Mouse (Mus musculus) liver, embryonic 14.5 days (tissue): Measurements from ENCODE around the gene Sept11. TPM values are rescaled to one million over a fixed set of nuclear protein-coding genes. Genes with fewer than 3 reads are reported as not detected.

ENCODE experiments used
- ATAC-seq: fragments of 200-750 bp; cut with Nextera tagmentation; 2 replicates; pipeline ENCODE4 v1.8.0; 2017; ENCODE audit warnings: moderate number of reproducible peaks, mild to moderate bottlenecking, moderate library complexity; ENCODE audit not compliant: insufficient read depth
- DNase-seq, 3 experiments: peaks; one replicate each; pipeline ENCODE4 v3.0.0-alpha.2; 2012 to 2013; ENCODE audit warnings: low read depth in 3 of 3, low spot score in 3 of 3
- H3K27ac ChIP-seq: fragments of 300-500 bp; sonication (generic); 2 replicates; pipeline ENCODE4 v1.5.1; 2014; ENCODE audit warnings: moderate library complexity, mild to moderate bottlenecking, control low read depth, inconsistent platforms
- H3K27me3 ChIP-seq: fragments of 300-500 bp; sonication (generic); 2 replicates; pipeline ENCODE4 v1.6.1; 2014; ENCODE audit warnings: mild to moderate bottlenecking, low read length, moderate library complexity; ENCODE audit not compliant: control insufficient read depth, insufficient read depth
- H3K36me3 ChIP-seq: fragments of 300-500 bp; sonication (generic); replicated peaks from 2 replicates; pipeline ENCODE4 v1.6.1; 2014; ENCODE audit warnings: low read depth; ENCODE audit not compliant: control insufficient read depth, insufficient read depth
- H3K4me1 ChIP-seq, 2 experiments: fragments of 200-500 bp in 1 of 2; fragments of 300-500 bp in 1 of 2; sonication (generic) in 1 of 2; replicated peaks; 2 replicates each; pipeline ENCODE4 v1.6.1; 2012 to 2014; ENCODE audit warnings: antibody characterized with exemption in 1 of 2, inconsistent platforms in 1 of 2, low read length in 1 of 2; ENCODE audit not compliant: control insufficient read depth in 2 of 2, insufficient read depth in 2 of 2
- H3K4me2 ChIP-seq: fragments of 300-500 bp; sonication (generic); 2 replicates; pipeline ENCODE4 v1.6.1; 2014; ENCODE audit warnings: low read depth, mild to moderate bottlenecking, control low read depth, moderate library complexity
- H3K4me3 ChIP-seq, 2 experiments: fragments of 200-500 bp in 1 of 2; fragments of 300-500 bp in 1 of 2; sonication (generic) in 1 of 2; 2 replicates each; pipeline ENCODE4 v1.5.1; 2012 to 2014; ENCODE audit warnings: low read depth in 2 of 2, low read length in 2 of 2, mild to moderate bottlenecking in 2 of 2, control low read depth in 1 of 2, inconsistent platforms in 1 of 2, moderate library complexity in 1 of 2; ENCODE audit not compliant: insufficient read depth in 1 of 2
- H3K9ac ChIP-seq: fragments of 300-500 bp; sonication (generic); replicated peaks from 2 replicates; pipeline ENCODE4 v1.6.1; 2014; ENCODE audit warnings: mild to moderate bottlenecking, control low read depth, moderate library complexity
- H3K9me3 ChIP-seq: fragments of 300-500 bp; sonication (generic); 2 replicates; pipeline ENCODE4 v1.6.1; 2016; ENCODE audit warnings: low read length, mixed read lengths; ENCODE audit not compliant: control insufficient read depth
- CTCF ChIP-seq: IDR thresholded peaks from 2 replicates; pipeline ENCODE4 v1.5.1; 2016; ENCODE audit warnings: antibody characterized with exemption, low read depth, control low read depth
- EP300 ChIP-seq: IDR thresholded peaks from 2 replicates; pipeline ENCODE4 v1.6.1; 2016; ENCODE audit warnings: antibody characterized with exemption, low read depth
- WGBS: fragments of 180-500 bp; shearing (Covaris S2); extraction: QIAGEN DNeasy Blood & Tissue Kit; methylation state at CpG from one replicate; pipeline ENCODE4 v1.1.7; 2014; ENCODE audit not compliant: insufficient replicate concordance; 5-methylcytosine and 5-hydroxymethylcytosine counted together
- polyA plus RNA-seq, 2 experiments: library from polyadenylated mRNA; depleted of rRNA in 1 of 2; stranded (reverse) in 1 of 2; unstranded in 1 of 2; fragments of >200 nt; fragmentation: Nextera tagmentation in 1 of 2; extraction: Ambion mirVana in 1 of 2; gene quantifications; 2 replicates each; pipeline versions ENCODE4 v1.2.1 to v1.2.3; 2012 to 2014

The Sept11 gene
- polyA plus RNA-seq, 2 experiments, result 13.8 to 18.6 TPM

DNA sequence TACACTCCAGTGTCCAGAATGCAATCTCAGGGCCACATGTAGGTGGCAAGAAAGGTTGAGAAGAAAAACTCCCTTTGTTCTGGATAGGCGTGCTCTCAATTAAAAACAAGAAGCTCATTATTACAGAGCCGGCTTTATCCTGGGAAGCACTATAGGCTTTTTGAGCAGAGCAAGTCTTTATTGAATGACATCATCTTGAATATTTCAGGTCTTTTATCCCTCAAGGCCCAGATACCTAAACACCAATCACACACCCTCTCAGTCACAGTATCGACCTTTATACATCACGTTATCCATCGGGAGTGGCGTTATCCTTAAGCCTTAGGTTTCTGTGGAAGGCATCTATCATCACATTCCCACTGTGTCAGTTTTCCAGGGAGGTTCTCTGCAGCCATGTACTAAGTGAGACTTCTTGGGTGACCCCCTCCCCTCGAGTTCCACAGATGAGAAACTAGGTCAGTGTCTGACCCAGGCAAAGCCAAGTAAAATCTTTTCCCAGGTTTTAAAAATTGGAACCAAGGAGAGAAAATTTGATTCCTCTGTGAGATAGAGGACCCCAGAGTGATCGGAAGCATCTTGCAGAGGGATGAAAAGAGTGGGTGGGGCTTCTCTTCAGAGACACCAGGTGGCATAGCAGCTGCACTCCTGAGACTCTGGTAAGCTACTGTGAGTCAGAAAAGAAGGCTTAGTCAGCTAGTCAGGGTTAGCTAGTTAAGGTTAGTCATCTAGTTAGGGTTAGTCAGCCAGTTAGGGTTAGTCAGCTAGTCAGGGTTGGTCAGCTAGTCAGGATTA is 39.4 kb upstream of the Sept11 start:
- H3K36me3 ChIP-seq, result no peaks in the 10 kb centered on the region
- no peak overlapping the region for H3K4me3 ChIP-seq
- no peak overlapping the region for H3K4me2 ChIP-seq
- no peak overlapping the region for H3K27ac ChIP-seq
- no peak for TF ChIP-seq EP300
- no peak for TF ChIP-seq CTCF
- ATAC-seq, result no peak
- no peaks in the 10 kb centered on the region for H3K27me3 ChIP-seq
- DNase-seq, result no peak
- WGBS, result 48% methylated on average over 8 of the region's 8 CpGs
- no peak overlapping the region for H3K9ac ChIP-seq
- H3K4me1 ChIP-seq, result no peaks in the 10 kb centered on the region
- H3K9me3 ChIP-seq, result no peaks in the 10 kb centered on the region

DNA sequence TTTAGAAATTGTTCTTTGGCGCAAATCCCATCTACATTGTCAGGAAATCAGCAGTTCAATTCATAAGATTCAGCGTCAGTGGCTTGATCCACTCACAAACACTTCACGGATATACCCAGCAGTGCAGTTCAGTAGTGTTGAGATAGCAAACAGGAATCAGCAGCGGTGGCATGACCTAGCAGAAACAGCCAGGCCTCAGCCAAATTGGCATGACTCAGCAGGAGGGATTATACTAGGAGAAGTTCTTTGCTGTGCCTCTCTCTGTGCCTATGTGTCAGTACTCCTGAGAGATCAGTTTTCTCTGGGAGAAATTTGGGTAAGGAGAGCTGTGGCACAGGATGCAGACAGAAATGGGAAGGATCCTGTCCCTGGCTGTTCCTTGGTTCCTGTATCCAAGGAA is 32.4 kb upstream of the Sept11 start:
- H3K4me1 ChIP-seq, result 0 out of 4 replicates have a peak, but pooled peaks cover 0 to 1% of the 10 kb centered on the region in 2 experiments
- H3K36me3 ChIP-seq, result no peaks in the 10 kb centered on the region
- 36% methylated on average over 4 of the region's 4 CpGs for WGBS
- H3K9me3 ChIP-seq, result no peaks in the 10 kb centered on the region
- H3K9ac ChIP-seq, result no peak overlapping the region
- ATAC-seq, result peak; percentile 65; the same call in 1 of the 2 replicates
- H3K4me2 ChIP-seq, result no peak overlapping the region
- no peak overlapping the region for H3K27ac ChIP-seq
- no peaks in the 10 kb centered on the region for H3K27me3 ChIP-seq
- no peak for TF ChIP-seq CTCF
- TF ChIP-seq EP300, result no peak
- no peak overlapping the region for H3K4me3 ChIP-seq
- no peak for DNase-seq

DNA sequence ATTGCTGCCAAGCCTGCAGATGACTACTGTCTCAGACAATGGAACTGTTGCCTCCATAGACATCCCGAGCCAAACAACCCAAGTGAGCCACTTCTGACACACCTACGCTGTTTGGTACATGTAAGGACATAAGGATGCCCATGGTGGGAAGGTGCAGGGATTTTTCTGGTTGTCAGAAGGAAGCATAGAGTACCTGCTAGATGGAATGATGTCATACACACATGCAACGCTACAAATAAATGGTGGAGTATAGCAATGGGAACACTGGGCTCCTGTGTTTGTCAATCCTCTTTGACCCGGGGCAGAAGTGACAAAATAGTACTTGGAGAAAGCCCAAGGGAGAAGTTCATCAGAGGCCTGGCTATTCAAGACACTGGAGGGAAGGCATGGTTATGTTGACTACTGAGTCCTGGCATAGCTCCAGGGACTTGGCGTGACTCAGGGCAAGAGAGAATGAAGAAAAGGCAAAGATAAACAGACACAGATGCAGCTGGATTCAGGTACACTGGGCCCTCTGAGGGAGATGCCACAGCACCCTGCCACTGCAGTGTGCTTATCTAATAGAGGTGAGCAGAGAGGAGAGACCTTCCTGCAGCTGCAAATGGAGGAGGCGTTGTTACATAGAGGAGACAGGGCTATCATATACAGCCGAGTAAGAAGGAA is 15.4 kb upstream of the Sept11 start:
- H3K9me3 ChIP-seq, result no peaks in the 10 kb centered on the region
- no peaks in the 10 kb centered on the region for H3K4me1 ChIP-seq
- H3K9ac ChIP-seq, result no peak overlapping the region
- H3K4me2 ChIP-seq, result no peak overlapping the region
- no peaks in the 10 kb centered on the region for H3K27me3 ChIP-seq
- ATAC-seq, result no peak
- no peak overlapping the region for H3K4me3 ChIP-seq
- H3K36me3 ChIP-seq, result no peaks in the 10 kb centered on the region
- TF ChIP-seq EP300 (no peak), CTCF (no peak)
- 57% methylated on average over 7 of the region's 7 CpGs for whole genome bisulfite sequencing
- H3K27ac ChIP-seq, result no peak overlapping the region
- DNase-seq, result no peak

DNA sequence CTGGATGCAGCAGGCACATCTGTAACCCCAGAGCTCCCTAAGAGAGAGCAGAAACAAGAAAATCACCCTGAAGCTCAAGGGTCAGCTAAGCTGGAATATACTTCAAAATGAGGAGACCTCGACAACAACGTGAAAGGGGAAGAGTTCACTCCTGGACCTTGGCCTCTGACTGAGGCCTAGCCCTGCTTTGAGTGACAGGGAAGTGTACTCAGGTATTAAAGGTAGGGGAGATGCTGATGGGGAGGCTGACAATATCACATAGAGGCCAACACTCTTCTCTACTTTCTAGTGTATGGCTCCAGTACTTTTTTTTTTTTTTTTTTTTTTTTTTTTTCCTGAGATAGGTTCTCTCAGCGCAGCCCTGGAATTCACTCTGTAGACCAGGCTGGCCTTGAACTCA is 13.6 kb upstream of the Sept11 start:
- no peaks in the 10 kb centered on the region for H3K36me3 ChIP-seq
- no peak overlapping the region for H3K9ac ChIP-seq
- ATAC-seq (no peak), DNase-seq (no peak)
- TF ChIP-seq EP300, result no peak
- TF ChIP-seq CTCF, result no peak
- H3K27ac ChIP-seq, result no peak overlapping the region
- no peaks in the 10 kb centered on the region for H3K4me1 ChIP-seq
- H3K27me3 ChIP-seq, result no peaks in the 10 kb centered on the region
- H3K9me3 ChIP-seq, result no peaks in the 10 kb centered on the region
- no peak overlapping the region for H3K4me2 ChIP-seq
- no peak overlapping the region for H3K4me3 ChIP-seq
- WGBS, result 78% methylated on average over 3 of the region's 3 CpGs

DNA sequence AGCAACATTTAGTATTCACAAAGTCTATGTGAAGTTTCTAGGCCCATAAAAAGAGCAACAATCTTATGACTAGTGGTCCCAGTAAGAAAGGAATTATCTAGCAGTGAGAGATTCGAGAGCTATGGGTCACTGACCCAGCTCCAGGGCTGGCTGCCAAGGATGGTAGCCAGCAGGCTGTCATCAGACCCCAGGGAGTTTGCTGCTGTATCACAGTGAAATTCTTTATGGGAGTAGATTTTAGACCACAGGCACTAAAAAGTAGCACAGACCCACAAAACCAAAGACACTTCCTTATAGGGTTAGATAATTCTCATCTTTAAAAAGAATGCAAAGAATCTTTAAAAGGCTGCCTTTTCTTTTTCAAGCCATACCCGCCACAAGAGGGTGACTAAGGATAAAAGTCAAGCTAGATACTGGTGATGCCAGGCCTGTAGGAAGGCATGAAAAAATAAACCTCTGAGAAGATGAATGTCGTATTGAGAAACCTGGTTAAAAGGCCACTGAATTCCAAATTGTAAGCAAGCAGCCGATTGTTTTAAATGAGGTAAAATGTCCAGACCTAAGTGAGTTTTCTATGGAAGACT is 8.1 kb upstream of the Sept11 start:
- Histone ChIP-seq H3K9ac (no peak overlapping the region), H3K27ac (no peak overlapping the region), H3K4me3 (no peak overlapping the region), H3K36me3 (no peaks in the 10 kb centered on the region), H3K27me3 (no peaks in the 10 kb centered on the region), H3K4me1 (no peaks in the 10 kb centered on the region), H3K4me2 (no peak overlapping the region), H3K9me3 (no peaks in the 10 kb centered on the region)
- TF ChIP-seq CTCF, result no peak
- no peak for TF ChIP-seq EP300
- DNase-seq (no peak), ATAC-seq (no peak)
- WGBS, result 45% methylated on average over 4 of the region's 4 CpGs
